Mouse (Mus musculus): Measurements from ENCODE around the gene Mrps25. TPM values are rescaled to one million over a fixed set of nuclear protein-coding genes. Genes with fewer than 3 reads are reported as not detected.

The Mrps25 gene
- total RNA-seq, 2 experiments from 2014 or later, result 54.6 to 55.7 TPM

DNA sequence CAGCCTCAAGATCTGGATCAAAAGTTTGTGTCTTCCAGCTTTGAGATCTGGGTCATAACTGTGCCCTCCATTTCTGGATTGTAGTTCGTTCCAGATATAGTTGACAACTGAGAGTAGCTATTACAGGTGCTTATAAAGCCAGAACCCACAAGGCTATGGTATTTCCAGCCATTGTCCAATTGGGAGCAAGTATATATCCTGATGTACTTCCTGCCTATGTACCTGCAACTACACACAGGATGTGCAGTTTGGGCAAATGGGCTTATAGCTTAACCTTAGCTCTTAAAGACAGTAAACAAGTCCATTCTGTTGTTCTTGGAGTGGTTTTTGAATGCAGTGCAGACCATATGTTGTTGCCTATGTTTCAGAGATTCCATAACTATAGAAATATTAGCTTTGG is 52.4 kb downstream of the Mrps25 start:
- no peak for DNase-seq (ENCODE audit: low spot score in 2 of 2)

DNA sequence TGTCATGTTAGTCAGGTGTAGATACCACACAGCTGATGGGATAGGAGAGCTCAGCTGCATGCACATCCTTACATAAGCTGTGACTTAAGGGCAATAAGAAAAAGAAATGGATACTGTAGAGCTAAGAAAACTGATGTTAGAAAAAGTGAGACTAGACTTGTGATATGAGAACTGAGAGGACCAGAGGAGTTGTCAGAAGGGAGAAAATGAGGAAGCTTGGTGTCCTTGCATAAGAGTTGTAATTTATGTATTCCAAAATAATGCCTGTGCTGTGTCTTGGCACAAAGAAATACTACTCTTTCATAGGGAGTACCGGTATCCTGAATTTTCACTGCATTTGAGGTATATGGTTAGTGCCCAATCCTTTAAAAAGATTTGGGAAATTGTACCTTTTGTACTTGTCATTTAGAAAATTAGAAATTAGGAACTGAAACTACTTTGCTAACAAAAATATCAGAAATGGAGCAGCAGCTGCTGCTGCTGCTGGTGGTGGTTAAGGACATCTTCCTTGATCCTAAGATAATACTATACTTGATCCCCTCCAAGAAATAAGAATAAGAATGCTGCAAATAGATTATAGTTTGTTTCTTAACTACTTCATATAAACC is 56.9 kb downstream of the Mrps25 start:
- DNase-seq (ENCODE audit: low spot score in 2 of 2), result no peak

- peak in 1 of 2 experiments; percentile 34 for DNase-seq (ENCODE audit: low spot score in 2 of 2)
Measured at GRCm38 (mm10) chr6:92124547-92124946, 59.3 kb downstream of the Mrps25 start.

Other genes starting within 250 kb of the Mrps25 start
- 1 to 10 TPM; 5.3 to 5.8 TPM for gene Fgd5, start 205.2 kb downstream of the Mrps25 start, total RNA-seq (2021)
- gene Nr2c2, start 92.6 kb downstream of the Mrps25 start, total RNA-seq (2021), result 100 to 1,000 TPM in 1 of 2 experiments, 10 to 100 TPM in 1; 99.1 to 105 TPM
- 10 to 100 TPM; 40.7 to 49.9 TPM for gene Rbsn, start 30.9 kb upstream of the Mrps25 start, total RNA-seq (2021)
- 10 to 100 TPM in 1 of 2 experiments, 1 to 10 TPM in 1; 5.8 to 11.2 TPM for gene Trh, start 60.6 kb upstream of the Mrps25 start, total RNA-seq (2021)